Mouse (Mus musculus) embryonic facial prominence, embryonic 14.5 days (tissue): ENCODE measurements at regions not wholly inside any gene's neighbourhood (a gene's known extent, or its start where the extent isn't known, plus 50 kb on each side); places are given as distances from the start of the nearest gene placed in this dataset.
A peak's percentile ranks its signal among the peaks of the same experiment; 100 is the strongest.
"Not testable (repeated sequence)": the region's sequence is repeated elsewhere in the genome, so short reads cannot be mapped to it uniquely, and the experiment has no call there.

Source experiments
- ATAC-seq: fragments of 200-750 bp; cut with Nextera tagmentation; 2 replicates; pipeline ENCODE4 v1.8.0; 2017; ENCODE audit warnings: low read depth, moderate number of reproducible peaks, moderate TSS enrichment
- DNase-seq: peaks from one replicate; pipeline ENCODE4 v3.0.0-alpha.2; 2015; ENCODE audit warnings: low spot score
- H3K27ac ChIP-seq: fragments of 300-500 bp; sonication (generic); replicated peaks from 2 replicates; pipeline ENCODE4 v1.5.1; 2014; ENCODE audit warnings: low read depth, mild to moderate bottlenecking, low read length, moderate library complexity
- H3K27me3 ChIP-seq: fragments of 300-500 bp; sonication (generic); replicated peaks from 2 replicates; pipeline ENCODE4 v1.6.1; 2014; ENCODE audit warnings: low read length; ENCODE audit not compliant: control insufficient read depth, insufficient read depth
- H3K36me3 ChIP-seq: fragments of 300-500 bp; sonication (generic); 2 replicates; pipeline ENCODE4 v1.6.1; 2014; ENCODE audit warnings: low read length, mixed read lengths; ENCODE audit not compliant: control insufficient read depth, insufficient read depth
- H3K4me1 ChIP-seq: fragments of 300-500 bp; sonication (generic); 2 replicates; pipeline ENCODE4 v1.6.1; 2014; ENCODE audit warnings: antibody characterized with exemption, low read length; ENCODE audit not compliant: control insufficient read depth, insufficient read depth
- H3K4me2 ChIP-seq: fragments of 300-500 bp; sonication (generic); 2 replicates; pipeline ENCODE4 v1.6.1; 2014; ENCODE audit warnings: low read depth, mild to moderate bottlenecking, low read length, moderate library complexity, mixed read lengths
- H3K4me3 ChIP-seq: fragments of 300-500 bp; sonication (generic); 2 replicates; pipeline ENCODE4 v1.5.1; 2014; ENCODE audit warnings: low read depth, mild to moderate bottlenecking, low read length
- H3K9ac ChIP-seq: fragments of 300-500 bp; sonication (generic); 2 replicates; pipeline ENCODE4 v1.6.1; 2014; ENCODE audit warnings: low read depth, mild to moderate bottlenecking, low read length, moderate library complexity, mixed read lengths
- H3K9me3 ChIP-seq: fragments of 300-500 bp; sonication (generic); 2 replicates; pipeline ENCODE4 v1.6.1; 2016; ENCODE audit warnings: low read length; ENCODE audit not compliant: control insufficient read depth
- WGBS: fragments of 180-500 bp; shearing (Covaris S2); extraction: QIAGEN DNeasy Blood & Tissue Kit; methylation state at CpG from one replicate; pipeline ENCODE4 v1.1.7; 2014; 5-methylcytosine and 5-hydroxymethylcytosine counted together

- not testable (repeated sequence) for ATAC-seq, H3K9ac ChIP-seq, H3K9me3 ChIP-seq, H3K4me2 ChIP-seq, H3K36me3 ChIP-seq, H3K27ac ChIP-seq, H3K27me3 ChIP-seq, DNase-seq, H3K4me1 ChIP-seq, H3K4me3 ChIP-seq
- WGBS = 60% methylated on average over 1 of the region's 1 CpGs
These were observed 110.5 kb upstream of the Zranb2 start for GRCm38 (mm10) chr3:157423447-157423846.

- no peak overlapping the region for H3K27ac ChIP-seq
- 43% methylated on average over 3 of the region's 3 CpGs for WGBS
- ATAC-seq = no peak
- no peaks in the 10 kb centered on the region for H3K9me3 ChIP-seq
- H3K9ac ChIP-seq = no peak overlapping the region
- H3K4me2 ChIP-seq = no peak overlapping the region
- no peaks in the 10 kb centered on the region for H3K4me1 ChIP-seq
- H3K27me3 ChIP-seq = no peaks in the 10 kb centered on the region
- no peaks in the 10 kb centered on the region for H3K36me3 ChIP-seq
- no peak overlapping the region for H3K4me3 ChIP-seq
- no peak for DNase-seq
These were observed 107.2 kb upstream of the Zranb2 start for GRCm38 (mm10) chr3:157426720-157427119.

GRCm38 (mm10) chr3:157449794-157450193 is 84.2 kb upstream of the Zranb2 start:
- DNase-seq = peak; percentile 43
- H3K9ac ChIP-seq = no peak overlapping the region
- no peaks in the 10 kb centered on the region for H3K27me3 ChIP-seq
- no peaks in the 10 kb centered on the region for H3K36me3 ChIP-seq
- H3K27ac ChIP-seq = no peak overlapping the region
- H3K9me3 ChIP-seq = no peaks in the 10 kb centered on the region
- H3K4me2 ChIP-seq = no peak overlapping the region
- H3K4me1 ChIP-seq = no peaks in the 10 kb centered on the region
- no peak overlapping the region for H3K4me3 ChIP-seq
- ATAC-seq = no peak

- Histone ChIP-seq H3K27ac (no peak overlapping the region), H3K9ac (no peak overlapping the region), H3K27me3 (no peaks in the 10 kb centered on the region), H3K4me2 (no peak overlapping the region), H3K4me1 (no peaks in the 10 kb centered on the region), H3K4me3 (no peak overlapping the region), H3K9me3 (no peaks in the 10 kb centered on the region), H3K36me3 (no peaks in the 10 kb centered on the region)
- DNase-seq = no peak
- ATAC-seq = no peak
- WGBS = 74% methylated on average over 2 of the region's 2 CpGs
These were observed 62.4 kb upstream of the Zranb2 start for GRCm38 (mm10) chr3:157471600-157471999.

- H3K4me2 ChIP-seq = no peak overlapping the region
- 77% methylated on average over 5 of the region's 5 CpGs for WGBS
- H3K27ac ChIP-seq = no peak overlapping the region
- no peaks in the 10 kb centered on the region for H3K27me3 ChIP-seq
- peak; percentile 50; the same call in 1 of the 2 replicates for ATAC-seq
- H3K4me3 ChIP-seq = no peak overlapping the region
- H3K4me1 ChIP-seq = no peaks in the 10 kb centered on the region
- no peaks in the 10 kb centered on the region for H3K36me3 ChIP-seq
- DNase-seq = peak; percentile 55
- no peak overlapping the region for H3K9ac ChIP-seq
- H3K9me3 ChIP-seq = no peaks in the 10 kb centered on the region
These were observed 61.3 kb upstream of the Zranb2 start for GRCm38 (mm10) chr3:157472674-157473073.

- WGBS = 81% methylated on average over 2 of the region's 2 CpGs
- no peaks in the 10 kb centered on the region for H3K27me3 ChIP-seq
These were observed 56.2 kb upstream of the Zranb2 start for GRCm38 (mm10) chr3:157477731-157478130.

More at GRCm38 (mm10) chr3:157477731-157478130, 56.2 kb upstream of the Zranb2 start:
- no peak for DNase-seq
- no peaks in the 10 kb centered on the region for H3K9me3 ChIP-seq
- H3K4me3 ChIP-seq = no peak overlapping the region
- H3K4me2 ChIP-seq = no peak overlapping the region
- H3K36me3 ChIP-seq = no peaks in the 10 kb centered on the region
- H3K9ac ChIP-seq = no peak overlapping the region
- no peak for ATAC-seq
- no peak overlapping the region for H3K27ac ChIP-seq
- H3K4me1 ChIP-seq = no peaks in the 10 kb centered on the region
